Mouse (Mus musculus) kidney, embryonic 14.5 days (tissue): ENCODE measurements around the gene Foxo3. TPM values are rescaled to one million over a fixed set of nuclear protein-coding genes. Genes with fewer than 3 reads are reported as not detected.

Source experiments
- ATAC-seq: fragments of 200-750 bp; cut with Nextera tagmentation; 2 replicates; pipeline ENCODE4 v1.8.0; 2017; ENCODE audit warnings: moderate number of reproducible peaks, mild to moderate bottlenecking, moderate TSS enrichment, moderate library complexity; ENCODE audit not compliant: low FRiP score, low TSS enrichment
- H3K27ac ChIP-seq: fragments of 300-500 bp; sonication (generic); 2 replicates; pipeline ENCODE4 v1.5.1; 2014; ENCODE audit warnings: low read depth, mild to moderate bottlenecking, low read length, moderate library complexity, mixed read lengths
- H3K27me3 ChIP-seq: fragments of 300-500 bp; sonication (generic); 2 replicates; pipeline ENCODE4 v1.6.1; 2014; ENCODE audit warnings: mild to moderate bottlenecking, low read length; ENCODE audit not compliant: control insufficient read depth, insufficient read depth
- H3K36me3 ChIP-seq: fragments of 300-500 bp; sonication (generic); 2 replicates; pipeline ENCODE4 v1.6.1; 2014; ENCODE audit warnings: low read length, mixed read lengths; ENCODE audit not compliant: control insufficient read depth, insufficient read depth
- H3K4me1 ChIP-seq: fragments of 300-500 bp; sonication (generic); 2 replicates; pipeline ENCODE4 v1.6.1; 2014; ENCODE audit warnings: low read length, mixed read lengths; ENCODE audit not compliant: control insufficient read depth, insufficient read depth
- H3K4me2 ChIP-seq: fragments of 300-500 bp; sonication (generic); replicated peaks from 2 replicates; pipeline ENCODE4 v1.6.1; 2014; ENCODE audit warnings: low read depth, mild to moderate bottlenecking, low read length
- H3K4me3 ChIP-seq: fragments of 300-500 bp; sonication (generic); 2 replicates; pipeline ENCODE4 v1.5.1; 2014; ENCODE audit warnings: mild to moderate bottlenecking, low read length
- H3K9ac ChIP-seq: fragments of 300-500 bp; sonication (generic); 2 replicates; pipeline ENCODE4 v1.6.1; 2014; ENCODE audit warnings: low read depth, mild to moderate bottlenecking, low read length, moderate library complexity
- H3K9me3 ChIP-seq: fragments of 300-500 bp; sonication (generic); 2 replicates; pipeline ENCODE4 v1.6.1; 2016; ENCODE audit warnings: low read length; ENCODE audit not compliant: control insufficient read depth
- WGBS: fragments of 180-500 bp; shearing (Covaris S2); extraction: QIAGEN DNeasy Blood & Tissue Kit; methylation state at CpG from one replicate; pipeline ENCODE4 v1.1.7; 2014; 5-methylcytosine and 5-hydroxymethylcytosine counted together
- polyA plus RNA-seq: library from polyadenylated mRNA; unstranded; fragments of >200 nt; fragmentation: Nextera tagmentation; extraction: Ambion mirVana; gene quantifications from 2 replicates; pipeline ENCODE4 v1.2.1, GENCODE M21; 2014

Foxo3 gene
- 8.2 and 10.2 TPM in 2 replicates for polyA plus RNA-seq

DNA sequence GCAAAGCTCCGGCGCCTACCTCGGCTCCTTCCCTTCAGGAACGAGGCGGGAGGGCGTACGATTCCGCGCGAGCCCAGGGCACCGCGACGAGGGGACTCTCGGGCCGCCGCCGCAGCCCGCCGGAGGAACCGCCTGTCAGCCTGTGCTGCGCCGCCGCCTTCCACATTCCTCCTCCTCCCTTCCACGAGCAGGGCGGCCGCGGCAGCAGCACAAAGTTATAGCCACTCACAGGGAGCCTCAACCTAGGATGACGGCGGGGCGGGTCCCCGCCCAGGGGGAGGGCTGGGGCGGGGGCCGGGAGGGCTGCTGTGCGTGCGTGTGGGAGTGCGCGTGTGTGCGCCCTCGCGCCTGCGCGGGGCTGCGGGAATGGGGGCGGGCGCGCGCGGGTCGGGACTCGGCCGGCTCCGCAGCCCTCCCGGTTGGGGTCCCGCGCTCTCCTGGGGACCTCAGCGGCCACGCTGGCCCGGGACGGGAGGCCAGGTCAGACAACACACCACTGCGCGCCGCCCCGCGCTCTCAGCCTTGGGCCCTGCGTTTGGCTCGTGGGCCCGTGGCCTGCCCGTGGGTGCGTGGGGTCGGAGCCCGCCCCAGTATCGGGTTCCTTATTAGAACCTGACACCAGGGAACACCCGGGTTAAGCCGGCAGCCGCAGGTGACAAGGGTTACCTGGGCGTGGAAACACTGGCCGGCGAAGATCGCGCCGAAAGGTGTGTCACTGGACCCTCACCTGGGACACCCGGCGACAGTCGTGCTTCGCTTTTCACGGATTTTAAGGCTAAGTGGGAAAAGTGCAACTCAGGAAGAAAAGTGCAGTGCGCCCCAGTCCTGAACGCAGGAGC lies at the start of gene Foxo3:
Gene Foxo3, minus strand, starts transcription at position 249 of the 839 bp plus-strand sequence.
- H3K4me3 ChIP-seq: peak within 1 kb of the TSS; percentile 74
- peak; percentile 76 for ATAC-seq
- no peaks in the 10 kb centered on the region; the same call in 1 of the 2 replicates for H3K36me3 ChIP-seq
- no peaks in the 10 kb centered on the region for H3K9me3 ChIP-seq
- H3K27me3 ChIP-seq: no peaks in the 10 kb centered on the region
- peaks cover 18% of the 10 kb centered on the region for H3K4me1 ChIP-seq
- peak within 1 kb of the TSS; percentile 98 for H3K27ac ChIP-seq
- H3K9ac ChIP-seq: peak within 1 kb of the TSS; percentile 85
- WGBS: under 1% methylated on average over 72 of the region's 88 CpGs
- H3K4me2 ChIP-seq: peak within 1 kb of the TSS; percentile 90

DNA sequence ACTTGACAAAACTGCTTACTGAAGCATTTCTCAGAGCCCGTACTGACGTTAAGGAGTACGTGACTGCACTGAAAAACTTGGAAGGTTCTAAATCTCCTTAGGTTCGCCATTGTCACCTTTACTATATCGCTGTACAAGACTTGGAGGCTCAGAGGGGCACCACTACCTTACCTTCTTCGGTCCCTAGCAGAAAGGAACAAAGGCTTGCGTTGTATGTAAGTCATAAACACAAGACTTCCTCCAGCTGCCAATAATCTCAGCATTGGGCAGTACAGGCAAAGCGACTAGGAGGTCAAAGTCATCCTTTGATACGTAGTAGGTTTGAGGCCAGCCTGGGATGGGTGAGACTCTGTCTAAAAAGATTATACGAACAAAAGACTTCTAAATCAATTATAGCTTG lies 48.8 kb upstream of the Foxo3 start:
- Histone ChIP-seq H3K9ac (no peak overlapping the region), H3K9me3 (no peaks in the 10 kb centered on the region), H3K36me3 (no peaks in the 10 kb centered on the region), H3K27ac (no peak overlapping the region), H3K4me1 (no peaks in the 10 kb centered on the region), H3K27me3 (no peaks in the 10 kb centered on the region), H3K4me2 (no peak overlapping the region), H3K4me3 (no peak overlapping the region)
- 90% methylated on average over 10 of the region's 10 CpGs for WGBS
- ATAC-seq: no peak

DNA sequence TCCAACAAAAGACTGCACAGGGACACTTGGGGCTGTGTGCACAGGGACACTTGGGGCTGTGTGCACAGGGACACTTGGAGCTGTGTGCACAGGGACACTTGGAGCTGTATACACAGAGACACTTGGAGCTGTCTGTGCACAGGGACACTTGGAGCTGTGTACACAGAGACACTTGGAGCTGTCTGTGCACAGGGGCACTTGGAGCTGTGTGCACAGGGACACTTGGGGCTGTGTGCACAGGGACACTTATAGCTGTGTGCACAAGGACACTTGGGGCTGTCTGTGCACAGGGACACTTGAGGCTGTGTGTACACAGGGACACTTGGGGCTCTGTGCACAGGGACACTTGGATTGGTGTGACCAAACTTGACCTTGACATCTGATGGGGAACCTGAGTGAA lies 47.4 kb upstream of the Foxo3 start:
- H3K9me3 ChIP-seq: no peaks in the 10 kb centered on the region
- no peak for ATAC-seq
- H3K4me1 ChIP-seq: no peaks in the 10 kb centered on the region
- H3K4me2 ChIP-seq: no peak overlapping the region
- H3K4me3 ChIP-seq: no peak overlapping the region
- H3K27me3 ChIP-seq: no peaks in the 10 kb centered on the region
- H3K27ac ChIP-seq: no peak overlapping the region
- no peak overlapping the region for H3K9ac ChIP-seq
- H3K36me3 ChIP-seq: no peaks in the 10 kb centered on the region

DNA sequence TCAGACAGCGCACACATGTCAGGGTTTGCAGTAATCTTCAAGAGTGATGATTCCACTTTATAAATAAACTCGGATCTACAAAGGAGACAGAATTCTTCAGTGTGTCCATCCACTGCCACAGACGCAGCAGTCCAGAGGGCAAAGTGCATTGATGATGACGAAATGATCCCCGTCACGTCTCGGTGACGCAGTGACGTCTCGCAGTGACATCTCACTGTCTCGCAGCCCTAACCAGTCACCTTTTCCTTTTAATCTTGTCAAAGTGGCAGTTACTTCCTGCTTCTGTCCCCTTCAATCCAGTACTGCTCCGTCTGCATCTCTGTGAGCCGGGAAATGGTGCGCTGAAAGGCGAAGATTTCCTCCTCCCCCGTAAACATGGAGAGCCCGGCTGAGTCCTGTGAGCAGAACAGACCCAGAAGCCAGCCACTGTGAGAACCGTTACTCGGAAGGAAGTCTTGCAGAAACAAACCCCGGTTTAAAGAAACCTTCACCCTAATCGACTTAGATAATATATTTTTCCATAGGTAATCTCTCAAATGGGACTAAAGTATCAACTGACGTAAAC lies 36.7 kb upstream of the Foxo3 start:
- Histone ChIP-seq H3K36me3 (no peaks in the 10 kb centered on the region), H3K4me2 (no peak overlapping the region), H3K4me1 (no peaks in the 10 kb centered on the region), H3K4me3 (no peak overlapping the region), H3K9ac (no peak overlapping the region), H3K27ac (no peak overlapping the region), H3K9me3 (no peaks in the 10 kb centered on the region), H3K27me3 (peaks cover 5% of the 10 kb centered on the region; the same call in 1 of the 2 replicates)
- ATAC-seq: no peak
- WGBS: 65% methylated on average over 22 of the region's 22 CpGs

DNA sequence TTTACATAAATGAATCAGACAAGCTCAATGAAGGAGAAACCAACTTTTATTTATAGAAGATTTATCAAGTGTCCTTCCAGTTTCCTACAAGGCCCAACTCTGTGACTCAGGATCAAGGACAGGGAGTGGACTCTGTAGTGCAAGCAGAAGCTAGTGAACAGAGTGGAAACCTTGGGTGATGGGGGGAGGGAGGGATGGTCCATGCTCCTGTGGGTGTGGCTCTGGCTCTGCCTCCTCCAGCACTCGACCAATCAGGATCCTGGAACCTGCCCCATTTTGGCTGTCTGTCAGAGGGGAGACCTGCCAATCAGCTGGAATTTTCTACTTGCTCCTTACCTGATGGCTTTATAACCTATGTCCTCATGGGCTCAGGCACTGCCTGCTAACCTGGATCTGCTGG lies 36.0 kb upstream of the Foxo3 start:
- WGBS: 50% methylated on average over 1 of the region's 1 CpGs
- H3K27ac ChIP-seq: no peak overlapping the region

DNA sequence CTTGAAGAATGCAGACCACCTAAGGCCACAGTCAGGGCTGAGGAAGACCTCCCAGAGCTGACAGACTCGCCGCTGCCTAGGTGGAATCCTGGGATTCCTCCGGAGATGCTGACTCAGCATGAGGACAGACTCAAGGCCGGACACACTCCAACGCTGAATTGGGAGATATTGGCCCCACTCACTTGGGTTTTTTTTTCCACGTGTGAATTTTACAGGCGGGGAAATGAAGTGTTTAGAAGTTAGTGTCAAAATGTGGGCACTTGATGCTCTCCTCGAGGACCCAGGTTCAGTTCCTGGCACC lies 32.1 kb upstream of the Foxo3 start:
- H3K9ac ChIP-seq: peak overlapping the region; percentile 28; the same call in 1 of the 2 replicates
- 32% methylated on average over 8 of the region's 8 CpGs for WGBS
- H3K36me3 ChIP-seq: no peaks in the 10 kb centered on the region
- ATAC-seq: no peak; the same call in 1 of the 2 replicates
- H3K4me2 ChIP-seq: peak overlapping the region; percentile 38
- H3K4me3 ChIP-seq: peak overlapping the region; percentile 13; the same call in 1 of the 2 replicates
- H3K9me3 ChIP-seq: no peaks in the 10 kb centered on the region
- no peaks in the 10 kb centered on the region for H3K4me1 ChIP-seq
- H3K27ac ChIP-seq: no peak overlapping the region
- H3K27me3 ChIP-seq: peaks cover 5% of the 10 kb centered on the region; the same call in 1 of the 2 replicates

More for the DNA sequence above, 36.0 kb upstream of the Foxo3 start:
- Histone ChIP-seq H3K4me3 (no peak overlapping the region), H3K9ac (no peak overlapping the region), H3K9me3 (no peaks in the 10 kb centered on the region), H3K4me1 (no peaks in the 10 kb centered on the region), H3K27me3 (peaks cover 5% of the 10 kb centered on the region; the same call in 1 of the 2 replicates), H3K36me3 (no peaks in the 10 kb centered on the region), H3K4me2 (no peak overlapping the region)
- no peak for ATAC-seq

DNA sequence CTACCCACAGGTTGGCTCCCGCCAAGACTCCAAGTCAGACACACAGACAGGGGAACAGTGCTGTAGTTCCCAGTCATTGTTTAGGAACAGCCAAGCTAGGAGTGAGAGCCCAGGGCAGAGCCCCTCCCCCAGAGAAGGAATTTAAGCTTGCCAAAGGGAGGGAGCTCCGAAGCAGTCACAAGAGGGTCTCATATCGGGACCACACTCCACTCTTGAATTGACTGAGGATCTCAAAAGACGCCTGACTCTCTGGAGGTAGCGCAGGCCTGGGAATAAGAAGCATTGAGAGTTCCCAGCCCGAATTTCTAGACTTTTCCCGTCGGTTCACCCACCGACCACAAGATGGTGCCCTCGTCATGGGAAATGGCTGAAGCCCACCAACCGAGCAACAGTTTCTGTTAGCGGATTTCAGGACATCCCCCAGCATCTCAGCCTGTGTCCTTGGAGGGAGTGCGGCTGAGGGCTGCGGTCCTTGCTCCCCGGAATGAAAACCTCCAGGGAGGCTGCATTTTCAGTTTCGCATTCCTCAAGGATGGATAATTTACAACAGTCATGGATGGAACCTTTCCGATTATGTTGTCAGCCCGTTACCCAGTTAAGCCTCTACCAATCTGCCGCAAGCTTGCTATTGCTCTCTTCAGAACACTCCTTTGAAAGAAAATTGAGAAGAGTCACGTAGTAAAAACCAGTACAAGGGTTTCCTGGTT lies 31.6 kb upstream of the Foxo3 start:
- 9% methylated on average over 20 of the region's 20 CpGs for WGBS
- Histone ChIP-seq H3K9me3 (no peaks in the 10 kb centered on the region), H3K27me3 (peaks cover 5% of the 10 kb centered on the region; the same call in 1 of the 2 replicates), H3K4me2 (peak overlapping the region; percentile 38), H3K27ac (no peak overlapping the region), H3K4me1 (no peaks in the 10 kb centered on the region), H3K36me3 (no peaks in the 10 kb centered on the region), H3K9ac (peak overlapping the region; percentile 28; the same call in 1 of the 2 replicates), H3K4me3 (peak overlapping the region; percentile 13; the same call in 1 of the 2 replicates)
- ATAC-seq: peak; percentile 60

DNA sequence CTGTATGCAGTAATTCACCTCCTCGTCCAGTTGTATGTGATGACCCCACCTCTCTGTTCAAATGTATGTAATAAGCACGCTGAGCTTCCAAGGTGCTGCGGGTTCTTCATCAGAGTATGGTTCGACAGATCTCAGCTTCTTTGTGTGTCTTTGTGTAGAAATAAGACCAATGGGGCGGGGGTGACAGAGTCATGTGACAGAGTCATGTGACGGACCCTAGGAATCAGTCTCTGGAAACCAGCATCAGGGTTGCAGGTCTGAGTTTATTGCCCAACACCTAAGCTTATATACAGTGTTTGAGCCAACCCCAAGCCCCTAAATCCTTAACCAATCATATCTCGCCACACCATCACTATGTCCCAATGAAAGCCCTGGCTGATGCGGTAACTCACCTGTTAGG lies 29.9 kb upstream of the Foxo3 start:
- H3K9me3 ChIP-seq: no peaks in the 10 kb centered on the region
- H3K9ac ChIP-seq: no peak overlapping the region
- no peak overlapping the region for H3K27ac ChIP-seq
- H3K4me3 ChIP-seq: no peak overlapping the region
- no peaks in the 10 kb centered on the region for H3K4me1 ChIP-seq
- WGBS: 89% methylated on average over 8 of the region's 8 CpGs
- peaks cover 5% of the 10 kb centered on the region; the same call in 1 of the 2 replicates for H3K27me3 ChIP-seq
- no peak for ATAC-seq
- H3K4me2 ChIP-seq: no peak overlapping the region
- H3K36me3 ChIP-seq: no peaks in the 10 kb centered on the region
